Mouse (Mus musculus) liver, postnatal 0 days (tissue): ENCODE data around the gene Slc22a12.

Source experiments
- CTCF ChIP-seq: sonication (generic); IDR thresholded peaks from 2 replicates; pipeline ENCODE4 v1.5.1; 2016; ENCODE audit warnings: antibody characterized with exemption, low read depth
- EP300 ChIP-seq: IDR thresholded peaks from 2 replicates; pipeline ENCODE4 v1.6.1; 2016; ENCODE audit warnings: antibody characterized with exemption, low read depth, mild to moderate bottlenecking

DNA sequence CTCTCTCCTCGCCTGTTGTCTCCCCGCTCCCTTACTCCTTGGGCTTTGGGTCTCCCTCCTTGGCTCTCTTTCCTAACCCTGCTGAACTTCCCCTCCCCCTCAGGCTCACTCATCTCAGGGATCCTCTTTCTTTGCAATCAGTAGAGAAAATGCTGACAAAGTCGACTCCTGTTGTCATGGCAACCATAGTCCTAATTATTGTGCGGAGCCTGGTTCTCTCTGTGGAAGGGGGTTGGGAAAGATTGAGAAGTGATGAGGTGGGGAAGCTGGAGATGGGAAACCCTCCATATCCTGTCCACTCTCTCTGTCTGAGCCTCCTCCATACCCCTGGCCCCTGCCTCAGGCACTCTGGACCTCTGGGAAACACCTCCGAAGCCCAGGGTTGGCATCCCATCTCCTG is 24.2 kb downstream of the Slc22a12 start:
- TF ChIP-seq CTCF, result no peak
- no peak for TF ChIP-seq EP300
